Mouse (Mus musculus) v-Abl transformed pro-B cells (cell line): ENCODE results near the gene H2-Ob.
"Not testable (repeated sequence)": the region's sequence is repeated elsewhere in the genome, so short reads cannot be mapped to it uniquely, and the experiment has no call there.

Source experiments
- in situ Hi-C, 2 experiments: fragments of 400-800 bp; cut with MboI; formaldehyde crosslinking; loops; one replicate each; pipeline ENCODE4 v1.15.1; 2025; ENCODE audit not compliant: unreplicated experiment in 2 of 2

The H2-Ob gene

GRCm38 (mm10) chr17:34207456-34207855 is 31.2 kb upstream of the H2-Ob start:
- in situ Hi-C loops, result no loop called here

- in situ Hi-C loops, result no loop called here
Observed at GRCm38 (mm10) chr17:34207866-34208265, 30.8 kb upstream of the H2-Ob start.

- in situ Hi-C loops, result no loop called here
Observed at GRCm38 (mm10) chr17:34208421-34208820, 30.3 kb upstream of the H2-Ob start.

DNA sequence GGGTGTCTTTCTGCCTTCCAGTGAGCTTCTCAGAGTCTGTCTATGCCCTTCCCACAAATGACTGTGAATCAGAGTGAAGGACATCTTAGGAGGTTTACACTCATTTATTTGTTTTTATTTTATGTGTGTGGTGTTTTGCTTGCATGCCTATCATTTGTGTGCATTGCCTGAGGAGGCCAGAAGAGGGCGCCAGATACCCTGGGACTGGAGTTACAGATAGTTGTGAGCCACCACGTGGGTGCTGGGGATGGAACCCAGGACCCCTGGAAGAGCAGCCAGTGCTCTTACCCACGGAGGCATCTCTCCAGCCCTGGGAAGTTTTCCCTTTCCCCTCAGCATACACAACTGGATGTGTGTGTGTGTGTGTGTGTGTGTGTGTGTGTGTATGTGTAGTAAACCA is 29.0 kb upstream of the H2-Ob start:
- in situ Hi-C loops, result loop anchor here in 1 of 2 experiments (5.0 kb wide), 1 partner anchor 32 kb away; no protein-coding TSS in a partner anchor

DNA sequence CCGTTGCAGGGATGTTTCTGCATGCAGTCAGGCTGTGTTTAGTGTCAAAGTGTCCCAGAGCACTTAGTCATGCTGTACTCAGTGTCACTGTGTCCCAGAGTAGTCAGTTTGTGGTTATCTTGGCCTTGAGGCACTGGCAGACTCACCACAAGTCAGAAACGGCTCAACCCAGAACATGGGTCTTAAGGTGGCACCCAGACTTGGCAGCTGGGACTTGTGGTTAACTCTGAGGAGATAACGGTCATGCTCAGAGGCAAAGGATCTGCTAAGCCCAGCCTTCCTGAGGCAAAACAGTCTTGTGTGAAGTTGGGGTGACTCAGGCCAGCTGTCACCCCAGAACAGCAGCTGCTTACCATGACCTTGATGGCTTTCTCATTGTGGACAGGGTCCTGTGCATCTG is 28.1 kb upstream of the H2-Ob start:
- in situ Hi-C loops, result loop anchor here in 1 of 2 experiments (5.0 kb wide), 1 partner anchor 33 kb away; no protein-coding TSS in a partner anchor

- in situ Hi-C loops, result loop anchor here in 1 of 2 experiments (5.0 kb wide), 1 partner anchor 35 kb away; no protein-coding TSS in a partner anchor
Observed at GRCm38 (mm10) chr17:34211746-34212365, 26.8 kb upstream of the H2-Ob start.

DNA sequence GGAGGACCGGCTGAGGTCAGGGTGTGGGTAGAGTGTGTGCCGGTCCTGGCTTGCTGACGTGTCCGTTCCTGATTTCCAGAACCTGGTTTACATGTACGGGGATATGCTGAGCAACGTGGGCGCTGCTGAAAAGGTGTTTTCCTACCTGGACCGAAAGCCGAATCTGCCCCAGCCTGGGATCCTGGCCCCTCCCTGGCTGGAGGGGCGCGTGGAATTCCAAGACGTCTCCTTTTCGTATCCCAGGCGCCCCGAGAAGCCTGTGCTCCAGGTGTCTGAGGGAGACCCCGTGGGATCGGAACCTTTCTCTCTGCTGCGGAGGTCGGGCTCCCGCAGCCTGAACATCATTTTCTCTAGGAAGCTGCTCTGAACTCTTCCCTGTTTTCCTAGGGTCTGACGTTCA is 24.8 kb upstream of the H2-Ob start:
- in situ Hi-C loops, result loop anchor here in 1 of 2 experiments (5.0 kb wide), 1 partner anchor 37 kb away; no protein-coding TSS in a partner anchor

- in situ Hi-C loops, result no loop called here
Observed at GRCm38 (mm10) chr17:34215176-34215575, 23.5 kb upstream of the H2-Ob start.

DNA sequence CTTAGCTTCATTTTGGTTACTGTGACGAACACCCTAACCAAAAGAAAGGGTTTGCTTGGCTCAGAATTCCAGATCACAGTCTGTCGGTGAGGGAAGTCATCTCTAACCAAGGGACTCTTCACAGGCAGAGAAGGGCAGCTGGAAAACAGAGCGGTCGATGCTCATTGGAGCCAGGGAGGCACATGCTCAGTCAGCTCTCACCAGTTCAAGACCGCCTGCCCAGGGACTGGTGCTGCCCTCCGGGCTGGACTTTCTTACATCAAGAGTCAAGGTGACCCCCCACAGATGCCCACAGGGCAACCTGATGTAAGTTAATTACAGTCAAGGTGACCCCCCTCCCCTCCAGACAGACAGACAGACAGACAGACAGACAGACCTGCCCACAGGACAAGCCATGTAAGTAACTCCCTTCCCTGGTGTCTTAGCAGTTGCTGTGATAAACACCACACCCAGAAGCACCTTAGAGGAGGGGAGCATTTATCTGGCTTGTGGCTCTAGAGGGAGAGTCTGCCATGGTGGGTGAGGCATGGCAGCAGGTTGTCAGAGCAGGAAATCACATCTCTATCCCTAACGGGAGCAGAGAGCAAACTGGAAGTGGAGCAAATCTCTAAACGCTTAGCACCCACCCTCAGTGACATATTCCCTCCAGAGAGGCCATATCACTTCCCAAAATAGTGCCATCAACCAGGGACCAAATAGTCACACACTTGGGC is 21.3 kb upstream of the H2-Ob start:
- in situ Hi-C loops, result no loop called here

DNA sequence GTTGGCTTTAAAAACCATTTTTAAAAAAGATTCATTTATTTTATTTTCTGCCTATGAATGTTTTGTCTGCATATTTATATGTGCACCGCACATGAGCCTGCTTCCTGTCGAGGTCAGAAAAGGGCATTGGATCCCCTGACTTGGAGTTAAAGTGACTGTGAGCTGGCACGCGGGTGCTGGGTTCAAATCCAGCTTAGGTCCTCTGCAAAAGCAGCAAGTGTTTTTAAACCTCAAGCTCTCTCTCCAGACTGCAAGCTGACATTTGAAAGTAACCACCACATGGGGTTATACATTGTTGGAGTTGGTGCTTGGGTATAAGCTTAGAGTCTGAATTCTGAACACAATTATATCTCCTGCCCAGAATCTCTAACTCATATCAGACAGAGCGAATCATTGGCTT is 20.7 kb upstream of the H2-Ob start:
- in situ Hi-C loops, result no loop called here

GRCm38 (mm10) chr17:34218675-34219074 is 20.0 kb upstream of the H2-Ob start:
- in situ Hi-C loops, result no loop called here

- in situ Hi-C loops, result not testable (repeated sequence)
Observed at GRCm38 (mm10) chr17:34219096-34219495, 19.6 kb upstream of the H2-Ob start.

- in situ Hi-C loops, result not testable (repeated sequence)
Observed at GRCm38 (mm10) chr17:34219801-34220200, 18.9 kb upstream of the H2-Ob start.

GRCm38 (mm10) chr17:34220401-34220800 is 18.3 kb upstream of the H2-Ob start:
- in situ Hi-C loops, result not testable (repeated sequence)

- in situ Hi-C loops, result no loop called here
Observed at GRCm38 (mm10) chr17:34224816-34225215, 13.9 kb upstream of the H2-Ob start.

GRCm38 (mm10) chr17:34225426-34225825 is 13.3 kb upstream of the H2-Ob start:
- in situ Hi-C loops, result no loop called here

DNA sequence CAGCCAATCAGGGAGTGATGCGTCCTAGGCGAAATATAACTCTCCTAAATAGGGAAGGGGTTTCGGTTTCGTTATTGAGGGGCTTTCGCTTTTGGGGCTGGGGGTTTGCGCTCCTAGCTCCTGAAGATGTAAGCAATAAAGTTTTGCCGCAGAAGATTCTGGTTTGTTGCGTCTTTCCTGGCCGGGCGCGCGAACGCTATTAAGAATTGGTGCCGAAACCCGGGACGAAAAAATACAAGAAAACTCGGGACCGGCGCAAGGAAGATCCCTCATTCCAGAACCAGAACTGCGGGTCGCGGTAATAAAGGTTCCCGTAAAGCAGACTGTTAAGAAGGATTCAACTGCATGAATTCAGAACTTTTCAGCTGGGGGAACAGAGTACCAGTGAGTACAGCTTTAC is 12.8 kb upstream of the H2-Ob start:
- in situ Hi-C loops, result not testable (repeated sequence)

GRCm38 (mm10) chr17:34230971-34231370 is 7.7 kb upstream of the H2-Ob start:
- in situ Hi-C loops, result loop anchor here in 1 of 2 experiments (10.0 kb wide), 1 partner anchor 156 kb away; no protein-coding TSS in a partner anchor

DNA sequence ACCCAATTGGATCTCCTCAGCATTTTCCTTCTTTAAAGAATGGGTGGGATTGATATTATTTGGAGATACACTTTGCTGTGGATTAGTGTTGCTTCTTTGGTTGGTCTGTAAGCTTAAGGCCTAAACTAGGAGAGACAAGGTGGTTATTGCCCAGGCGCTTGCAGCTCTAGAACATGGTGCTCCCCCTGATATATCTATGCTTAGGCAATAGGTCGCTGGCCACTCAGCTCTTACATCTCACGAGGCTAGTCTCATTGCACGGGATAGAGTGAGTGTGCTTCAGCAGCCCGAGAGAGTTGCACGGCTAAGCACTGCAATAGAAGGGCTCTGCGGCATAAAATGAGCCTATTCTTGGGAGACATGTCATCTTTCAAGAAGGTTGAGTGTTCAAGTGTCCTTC is 6.7 kb upstream of the H2-Ob start:
- in situ Hi-C loops, result loop anchor here in 1 of 2 experiments (10.0 kb wide), 1 partner anchor 157 kb away; no protein-coding TSS in a partner anchor

- in situ Hi-C loops, result loop anchor here (5.0 to 10.0 kb wide), 3 partner anchors 63 to 160 kb away; no protein-coding TSS in a partner anchor
Observed at GRCm38 (mm10) chr17:34234926-34235325, 3.8 kb upstream of the H2-Ob start.

GRCm38 (mm10) chr17:34236691-34237090 is 2.0 kb upstream of the H2-Ob start:
- in situ Hi-C loops, result loop anchor here (5.0 to 10.0 kb wide), 3 partner anchors 64 to 162 kb away; no protein-coding TSS in a partner anchor
